Mouse (Mus musculus): ENCODE data around the gene Fam219b.

Gene Fam219b

DNA sequence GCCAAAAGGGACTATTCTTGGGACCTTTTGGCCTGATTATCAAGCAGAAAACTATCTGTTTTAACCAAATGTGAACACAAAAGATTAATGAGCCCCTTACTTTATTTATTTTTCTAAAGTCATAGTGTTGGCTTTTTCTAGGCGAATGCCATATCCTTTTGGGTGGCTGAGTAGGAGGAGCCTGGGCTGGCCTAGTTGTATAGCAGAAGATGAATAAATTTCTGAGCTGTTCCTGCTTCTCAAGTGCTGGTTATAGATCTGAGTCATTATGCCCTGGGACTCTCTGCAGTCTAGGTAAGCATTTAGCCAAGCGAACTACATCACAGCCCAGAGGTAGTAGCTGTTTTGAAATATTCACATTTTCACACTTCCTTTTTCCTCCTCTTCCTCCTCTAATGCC lies 11.8 kb upstream of the Fam219b start:
- DNase-seq = no peak

DNA sequence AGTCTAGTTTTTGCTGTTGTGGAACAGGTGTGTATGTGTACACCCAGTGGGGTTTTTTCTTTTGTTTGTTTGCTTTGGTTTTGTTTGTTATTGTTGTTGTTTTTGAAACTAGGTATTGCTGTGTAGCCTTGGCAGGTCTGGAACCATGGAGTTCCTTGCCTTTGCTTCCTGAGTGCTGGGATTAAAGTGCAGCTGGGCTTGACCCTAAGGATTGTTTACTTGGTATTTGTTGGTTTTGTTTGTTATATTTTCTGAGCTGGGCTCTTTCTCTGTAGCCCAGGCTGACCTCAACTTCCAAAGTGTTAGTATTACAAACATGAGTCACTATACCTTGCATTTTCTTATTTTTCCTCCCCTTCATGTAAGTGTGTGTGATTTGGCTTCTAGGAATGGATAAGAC lies 10.9 kb upstream of the Fam219b start:
- no peak for DNase-seq

DNA sequence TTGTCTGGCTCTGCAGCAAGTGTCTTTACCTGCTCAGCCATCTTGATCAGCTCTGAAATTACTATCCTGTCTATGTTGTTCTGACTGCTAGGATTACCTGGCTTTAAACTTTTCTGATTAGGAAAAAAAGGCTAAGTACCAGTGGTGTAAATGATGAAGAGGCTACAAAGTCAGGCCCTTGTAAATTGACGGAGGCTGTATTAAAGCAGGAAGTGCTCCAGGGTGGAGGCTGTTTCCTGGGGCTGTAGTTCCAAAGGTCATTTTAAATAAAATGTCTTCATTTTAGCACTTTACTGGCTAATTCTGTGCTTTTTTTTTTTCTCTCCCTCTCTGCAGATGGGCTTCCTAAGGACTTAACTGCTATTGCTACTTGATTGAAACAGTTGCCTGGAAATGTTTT lies 5.4 kb upstream of the Fam219b start:
- DNase-seq = no peak

DNA sequence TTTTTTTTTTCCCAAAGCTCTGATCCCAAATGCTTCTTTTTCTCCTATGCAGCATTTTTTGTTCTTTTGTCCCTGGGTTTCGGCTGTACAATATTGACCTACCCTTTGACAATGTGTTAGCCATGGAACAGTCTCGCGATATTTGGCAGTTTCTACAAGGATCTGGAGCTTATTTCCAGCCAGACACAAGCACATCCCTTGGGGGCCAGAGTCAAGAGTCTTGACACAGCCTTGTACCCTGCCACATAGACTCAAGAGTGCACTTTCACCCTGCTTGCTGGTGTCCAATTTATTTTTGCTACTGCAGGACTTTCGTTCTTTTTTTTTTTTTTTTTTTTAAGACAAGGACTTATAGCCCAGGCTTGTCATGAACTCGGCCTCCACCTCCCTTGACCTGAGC lies 966 bp upstream of the Fam219b start:
- DNase-seq = no peak

DNA sequence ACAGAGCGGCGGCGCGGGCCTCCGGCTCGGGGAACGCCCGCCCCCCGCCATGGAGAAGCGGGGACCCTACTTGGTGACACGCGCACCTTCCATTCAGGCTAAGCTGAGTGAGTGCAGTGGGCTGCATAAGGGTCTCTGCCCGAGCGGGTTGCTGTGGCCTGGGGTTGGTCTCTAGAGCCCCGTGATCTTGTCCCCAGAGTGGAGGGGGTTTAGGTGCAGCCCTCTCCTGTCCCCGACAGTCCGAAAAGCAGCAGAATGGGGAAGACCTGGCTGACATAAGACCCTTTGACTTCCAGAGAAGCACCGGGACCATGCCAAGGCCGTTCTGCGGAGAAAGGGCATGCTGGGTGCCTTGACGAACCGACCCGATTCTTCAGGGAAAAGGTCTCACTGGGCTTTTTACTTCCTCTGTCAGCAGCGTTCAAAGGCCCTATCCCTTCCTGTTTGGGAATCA lies 427 bp downstream of the Fam219b start:
- no peak for DNase-seq

DNA sequence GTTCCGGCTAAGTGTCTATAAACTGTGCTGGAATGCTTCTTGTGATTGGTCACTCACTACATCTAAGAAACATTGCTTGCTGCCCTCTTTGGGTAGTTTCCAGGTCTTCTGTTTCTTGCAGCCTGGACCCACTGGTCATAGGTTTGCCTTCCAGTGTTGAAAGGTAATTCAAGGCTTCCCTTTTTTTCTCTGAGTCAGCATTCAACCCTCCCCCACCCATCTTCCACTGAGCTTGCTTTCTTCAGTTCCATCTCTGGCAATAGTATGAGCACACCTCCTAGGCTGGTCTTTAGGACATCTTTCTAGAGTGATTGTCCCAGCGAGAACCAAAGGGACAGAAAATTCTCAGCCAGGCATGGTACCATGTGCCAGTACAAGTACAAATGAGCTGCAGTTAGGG lies 2.2 kb downstream of the Fam219b start:
- DNase-seq = no peak

DNA sequence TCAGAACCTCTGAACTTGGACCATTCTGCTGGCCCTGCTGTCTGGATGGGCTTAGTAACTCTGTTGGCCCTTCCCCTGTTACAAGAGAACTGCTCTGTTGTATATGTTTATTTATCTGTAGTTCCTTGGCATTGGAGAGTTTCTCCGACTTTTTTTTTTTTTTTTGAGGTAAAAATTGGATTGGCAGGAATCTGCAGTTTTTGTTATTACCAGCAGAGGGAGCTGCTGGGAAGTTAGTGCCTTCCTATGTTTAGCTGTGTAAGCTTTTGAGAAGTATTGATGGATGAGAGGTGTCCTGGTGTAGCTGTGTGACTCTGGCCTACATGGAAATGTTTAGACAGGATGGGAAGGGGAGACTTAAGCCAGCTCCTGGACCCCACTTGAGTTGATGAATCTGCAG lies 4.0 kb downstream of the Fam219b start:
- DNase-seq = no peak

DNA sequence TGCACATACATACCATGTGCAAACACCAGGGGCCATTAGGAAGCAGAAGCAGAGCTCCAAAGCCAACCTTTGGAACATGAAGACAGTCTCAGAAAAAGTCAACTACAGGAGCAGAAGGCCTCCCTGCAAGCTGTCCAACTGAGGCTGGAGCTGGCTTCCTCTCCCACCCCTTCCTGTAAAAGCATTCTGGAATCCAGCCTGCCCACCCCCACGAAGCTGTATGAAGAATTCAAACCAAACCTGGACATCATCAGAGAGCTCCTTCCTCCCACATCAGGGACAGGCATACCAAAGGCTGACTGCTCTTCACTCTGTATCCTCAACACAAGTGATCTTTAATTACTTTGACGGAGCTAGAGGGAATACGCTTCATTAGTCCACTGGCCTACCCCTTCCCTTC lies 6.6 kb downstream of the Fam219b start:
- DNase-seq = no peak

DNA sequence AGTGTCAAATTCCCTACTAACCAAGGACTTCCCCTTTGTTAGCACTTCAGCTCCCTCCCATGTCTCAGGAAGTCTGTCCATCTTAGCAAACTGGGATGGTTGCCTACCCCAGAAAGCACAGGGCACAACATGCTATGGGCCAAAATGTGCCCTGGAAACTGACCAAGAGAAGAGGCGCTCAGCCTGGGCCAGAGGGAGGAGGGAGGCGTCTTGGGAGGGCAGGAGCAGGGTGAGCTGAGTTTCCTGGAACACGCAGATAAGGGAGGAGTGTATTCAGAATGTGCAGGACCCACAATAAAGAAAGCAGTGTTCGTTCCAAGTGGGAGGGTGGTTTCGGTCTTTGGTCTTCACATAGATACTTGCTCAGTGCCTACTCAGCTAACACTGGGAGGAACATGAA lies 10.0 kb downstream of the Fam219b start:
- no peak for DNase-seq

DNA sequence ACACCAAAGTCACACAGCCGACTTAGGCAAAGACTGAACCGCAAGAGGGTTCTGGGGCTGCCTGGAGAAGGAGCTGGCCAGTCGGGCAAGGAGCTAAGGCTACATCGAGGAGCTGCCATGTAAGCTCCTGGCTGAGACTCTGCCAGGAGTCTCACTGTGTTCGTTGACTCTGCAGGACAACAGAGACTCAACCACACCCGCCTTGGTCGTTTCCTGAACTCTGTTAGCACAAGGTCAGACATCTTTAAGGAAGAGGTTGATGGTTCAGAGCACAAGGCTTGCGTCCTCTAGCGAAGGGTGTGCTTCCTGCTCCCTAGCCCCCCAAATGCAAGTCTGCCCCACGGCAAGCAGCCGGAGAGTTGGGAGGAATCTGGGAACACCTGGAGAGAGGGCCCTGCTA lies 10.5 kb downstream of the Fam219b start:
- DNase-seq = no peak

DNA sequence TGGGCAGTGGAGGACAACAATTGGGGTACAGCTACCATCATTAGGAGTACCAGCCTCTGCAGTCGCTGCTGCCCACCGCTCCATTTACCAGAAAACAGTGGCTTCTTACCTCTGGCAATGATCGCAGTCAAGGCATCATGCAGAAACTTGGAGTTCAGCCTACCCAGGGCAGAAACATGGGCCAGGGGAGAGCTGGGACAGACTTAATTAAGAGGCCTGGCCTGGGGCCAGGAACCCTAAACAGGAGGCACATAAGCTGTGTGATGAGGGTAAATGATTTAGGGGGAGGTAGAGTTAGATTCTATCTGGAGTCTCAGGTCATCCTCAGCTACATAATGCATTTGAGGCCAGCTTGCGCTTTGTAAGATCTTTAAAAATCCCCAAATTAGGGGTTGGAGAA lies 11.9 kb downstream of the Fam219b start:
- DNase-seq = no peak

DNA sequence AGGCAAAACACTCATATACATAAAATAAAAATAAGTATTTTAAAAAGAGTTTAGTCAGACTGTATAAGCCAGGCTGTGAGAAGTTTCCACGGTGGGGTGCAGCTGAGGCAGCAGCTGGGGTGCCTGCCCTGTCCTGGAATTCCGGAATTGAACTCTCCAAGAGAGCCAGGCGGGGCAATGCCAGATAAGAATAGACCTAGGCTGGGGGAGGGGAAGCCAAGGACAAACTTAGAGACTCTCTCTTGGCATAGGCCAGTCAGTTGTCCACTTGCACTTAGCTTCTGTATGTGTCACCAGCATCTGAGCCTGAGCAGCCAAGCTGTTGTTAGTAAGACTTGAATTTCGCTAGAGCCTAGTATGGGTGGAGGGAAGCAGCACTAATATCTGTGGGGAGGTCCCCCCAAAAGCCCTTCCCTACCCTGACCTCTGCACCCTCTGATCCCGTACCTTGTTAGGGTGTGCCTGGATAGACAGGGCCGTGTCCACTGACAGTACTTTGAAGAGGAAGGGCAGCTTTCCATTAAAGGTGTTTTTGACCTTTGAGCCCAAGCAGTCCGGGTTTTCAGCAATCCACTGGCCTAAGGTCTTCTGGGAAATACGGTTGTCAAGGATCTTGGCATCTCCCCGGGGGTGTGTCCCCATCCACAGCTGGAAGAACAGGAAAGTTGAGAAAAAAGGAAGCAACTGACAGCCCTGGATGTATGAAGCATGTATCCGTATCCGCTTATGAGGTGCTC lies 13.0 kb downstream of the Fam219b start:
- no peak for DNase-seq

DNA sequence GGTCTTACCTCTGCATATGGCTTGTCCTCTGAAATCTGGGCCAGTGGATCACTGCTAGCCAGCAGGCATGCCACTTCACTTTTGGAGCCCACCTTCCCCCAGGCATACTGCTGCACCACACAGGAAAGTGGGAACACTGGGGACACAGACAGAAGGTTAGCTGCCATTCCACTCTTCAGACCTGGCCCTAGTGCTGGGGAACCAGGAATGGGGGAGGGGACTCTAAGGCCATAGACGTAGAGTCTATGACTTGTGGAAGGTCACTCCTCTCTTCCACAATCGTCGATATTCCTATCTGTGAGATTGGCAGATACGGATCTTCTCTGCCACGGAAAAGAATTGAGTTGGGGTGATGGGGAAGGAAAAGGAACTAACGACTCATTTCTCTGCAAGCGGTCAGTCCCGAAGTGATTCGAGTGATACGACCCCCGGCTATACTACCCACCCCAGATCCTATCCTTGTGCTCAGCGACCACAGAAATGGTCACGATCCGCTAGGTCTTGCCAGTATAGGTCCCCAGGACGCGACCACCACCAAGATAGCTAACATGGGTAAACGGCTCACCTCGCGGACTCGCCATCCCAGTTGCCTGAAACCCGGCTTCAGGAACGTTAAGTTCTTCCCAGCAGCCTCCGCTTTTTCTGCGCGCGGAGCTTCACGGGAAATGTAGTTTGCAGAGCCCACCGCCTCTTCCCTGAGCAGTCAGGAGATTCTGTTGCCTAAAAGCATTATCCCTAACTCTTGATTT lies 15.0 kb downstream of the Fam219b start, which contains the start of gene Mpi:
TSS of gene Mpi (minus strand) at position 625 of the 749 bp plus-strand sequence.
- peak; percentile 59 for DNase-seq

DNA sequence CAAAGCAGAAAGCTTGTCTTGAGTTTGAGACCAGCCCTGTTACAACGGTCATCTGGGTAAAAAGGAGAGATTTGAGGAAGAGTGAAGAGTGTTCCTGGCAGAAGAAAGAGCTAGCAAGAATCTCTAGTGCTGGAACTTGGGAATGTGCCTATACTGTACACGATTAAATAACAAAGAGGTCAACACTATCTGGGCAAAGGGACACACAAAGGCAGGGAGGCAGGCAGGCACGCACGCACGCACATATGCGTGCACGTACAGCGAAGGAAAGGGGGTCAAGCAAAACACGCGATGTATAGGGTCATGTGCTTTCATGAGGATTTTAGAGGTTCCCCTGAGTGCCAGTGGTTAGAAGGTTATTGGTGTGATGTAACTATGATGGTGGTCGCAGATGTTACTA lies 15.8 kb downstream of the Fam219b start:
- no peak for DNase-seq

DNA sequence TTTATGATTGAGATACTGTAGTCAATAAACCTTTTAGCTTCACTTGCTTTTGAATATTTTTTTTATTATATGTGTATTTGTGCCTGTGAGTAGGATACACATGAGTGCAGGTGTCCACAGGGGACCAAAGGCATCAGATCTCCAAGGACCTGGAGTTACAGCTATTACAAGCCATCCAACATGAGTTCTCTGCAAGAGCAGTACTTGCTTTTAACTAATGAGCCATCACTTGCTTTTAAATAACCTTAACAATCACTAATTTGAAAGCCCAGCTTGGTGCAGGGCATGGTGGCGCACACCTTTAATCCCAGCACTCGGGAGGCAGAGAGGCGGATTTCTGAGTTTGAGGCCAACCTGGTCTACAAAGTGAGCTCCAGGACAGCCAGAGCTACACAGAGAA lies 17.4 kb downstream of the Fam219b start:
- DNase-seq = no peak

DNA sequence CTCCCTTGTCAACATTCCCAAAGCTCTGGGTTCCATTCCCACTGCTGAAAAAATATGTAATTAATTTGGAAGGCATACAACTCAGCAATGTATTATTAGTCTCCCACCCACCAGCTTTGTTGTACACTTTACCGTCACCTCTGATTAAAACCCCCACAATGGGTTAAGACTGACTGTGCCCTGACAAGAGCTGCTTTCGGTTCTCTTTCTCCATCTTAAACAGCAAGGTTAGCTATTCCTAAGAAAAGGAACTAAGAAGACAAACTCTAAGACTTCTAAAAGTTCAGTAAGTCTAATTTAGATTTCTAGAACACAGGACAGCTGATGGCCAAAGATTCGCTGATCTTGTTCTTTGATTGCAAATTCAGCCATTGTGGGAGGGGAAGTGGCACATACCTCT lies 19.9 kb downstream of the Fam219b start:
- DNase-seq = no peak

DNA sequence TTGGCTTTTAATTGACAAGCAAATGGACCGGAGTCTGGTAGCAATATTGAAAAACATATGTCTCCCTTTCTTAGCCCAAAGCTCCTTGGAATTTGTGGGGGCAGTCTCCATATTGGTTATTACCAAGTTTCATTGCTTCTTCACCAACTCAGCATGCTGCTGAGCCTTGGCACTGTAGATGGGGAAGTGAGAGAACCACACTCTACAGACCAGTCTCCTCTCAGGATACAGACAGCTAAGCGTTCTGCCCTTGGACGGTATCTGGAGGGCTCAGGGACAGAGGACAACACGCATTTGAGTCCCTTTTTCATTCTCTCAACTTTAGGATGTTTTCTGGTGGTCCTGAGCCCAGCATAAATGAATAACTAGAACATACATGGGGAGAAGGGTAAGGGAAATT lies 21.3 kb downstream of the Fam219b start:
- no peak for DNase-seq

DNA sequence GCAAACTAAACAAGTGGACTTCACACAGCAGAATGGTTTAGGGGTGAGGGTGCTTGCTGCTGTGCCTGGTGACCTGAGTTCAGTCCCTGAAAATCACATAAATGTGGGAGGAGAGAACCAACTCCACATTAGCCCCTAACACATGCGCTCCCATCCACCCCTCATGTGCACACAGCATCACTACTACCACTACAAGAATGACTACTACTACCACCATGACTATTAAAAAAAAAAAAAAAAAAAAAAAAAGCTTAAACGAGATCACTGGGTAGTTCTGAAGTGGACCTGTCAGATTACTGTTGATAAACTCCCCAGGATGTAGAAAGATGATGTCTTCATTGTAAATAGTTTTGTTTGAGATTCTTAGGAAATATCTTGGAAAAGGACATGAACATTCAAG lies 22.2 kb downstream of the Fam219b start:
- DNase-seq = no peak

DNA sequence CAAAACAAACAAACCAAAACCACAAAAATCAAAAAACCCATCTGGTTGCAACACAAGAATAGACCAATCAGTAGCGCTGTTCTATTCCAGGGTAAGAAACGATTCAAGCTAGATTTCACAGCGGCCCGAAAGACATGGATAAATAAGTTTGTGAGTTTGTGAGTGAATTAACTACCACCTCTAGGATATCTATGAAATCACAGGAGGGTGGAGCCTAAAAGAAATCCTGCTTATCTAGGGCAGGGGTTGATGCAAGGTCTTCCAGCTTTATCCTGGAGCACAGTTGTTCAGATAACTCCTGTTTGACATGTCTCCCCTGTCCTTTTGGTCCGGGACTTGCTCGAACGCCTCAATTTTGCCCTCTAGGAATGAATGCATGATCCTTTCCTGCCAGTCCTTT lies 22.9 kb downstream of the Fam219b start:
- DNase-seq = no peak

DNA sequence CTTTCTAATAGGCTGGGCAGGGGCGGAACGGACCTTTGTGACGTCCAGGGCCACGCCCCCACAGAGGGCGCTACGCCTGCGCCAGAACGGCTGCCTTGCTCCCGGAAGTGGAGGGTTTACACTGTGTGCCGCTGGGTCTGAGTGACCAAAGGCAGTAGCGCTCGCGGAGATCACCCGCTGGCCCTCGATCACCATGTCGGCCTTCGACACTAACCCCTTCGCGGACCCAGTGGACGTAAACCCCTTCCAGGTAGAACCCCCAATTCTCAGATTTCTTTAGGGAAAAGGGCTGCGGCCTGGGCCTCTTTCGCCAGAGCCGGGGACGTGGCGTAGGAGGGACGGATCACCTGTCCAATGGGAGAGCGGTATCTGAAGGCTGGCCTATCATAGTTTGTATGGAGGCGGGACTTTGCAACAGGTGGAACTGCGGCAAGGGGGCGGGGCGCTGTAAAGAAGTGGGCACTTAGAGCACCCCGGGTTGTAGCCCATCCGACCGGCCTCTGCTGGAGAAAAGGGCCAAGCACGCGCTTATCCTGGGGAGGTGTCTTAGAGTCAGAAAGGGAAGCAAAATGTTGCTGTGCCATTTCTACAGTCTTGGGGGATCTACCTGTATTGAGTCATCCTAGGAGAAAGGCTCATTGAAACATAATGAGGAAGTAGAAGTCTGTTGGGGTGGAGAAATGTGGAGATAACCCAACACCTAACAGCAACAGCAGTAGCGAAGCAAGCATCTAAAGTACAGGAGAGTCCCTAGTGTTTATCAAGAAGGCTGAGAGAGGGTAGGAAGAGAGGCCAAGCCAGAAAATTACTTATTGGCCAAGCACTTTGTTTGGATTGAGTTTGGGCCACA lies 23.8 kb downstream of the Fam219b start, which contains the start of gene Scamp2:
TSS of gene Scamp2 (plus strand) at position 83 of the 850 bp plus-strand sequence.
- peak; percentile 93 for DNase-seq

DNA sequence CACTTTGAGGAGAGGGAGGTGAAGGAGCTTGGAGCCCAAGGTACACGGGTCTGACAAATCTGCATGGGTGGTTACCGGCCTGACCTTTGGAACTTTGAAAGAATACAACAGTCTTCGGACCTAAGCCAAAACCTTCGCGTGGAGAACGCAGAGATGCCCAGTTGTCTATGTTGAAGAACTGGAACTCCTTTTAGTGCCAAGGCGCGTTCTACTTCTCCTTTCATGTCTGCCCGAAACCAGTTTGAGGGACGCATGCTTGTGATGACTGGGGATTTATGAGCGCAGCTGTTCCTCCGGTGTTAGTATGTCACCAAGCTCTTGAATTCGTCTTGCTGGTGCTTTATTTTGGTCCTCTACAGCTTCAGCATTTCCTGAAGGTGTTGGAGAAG lies 24.4 kb downstream of the Fam219b start:
- no peak for DNase-seq

DNA sequence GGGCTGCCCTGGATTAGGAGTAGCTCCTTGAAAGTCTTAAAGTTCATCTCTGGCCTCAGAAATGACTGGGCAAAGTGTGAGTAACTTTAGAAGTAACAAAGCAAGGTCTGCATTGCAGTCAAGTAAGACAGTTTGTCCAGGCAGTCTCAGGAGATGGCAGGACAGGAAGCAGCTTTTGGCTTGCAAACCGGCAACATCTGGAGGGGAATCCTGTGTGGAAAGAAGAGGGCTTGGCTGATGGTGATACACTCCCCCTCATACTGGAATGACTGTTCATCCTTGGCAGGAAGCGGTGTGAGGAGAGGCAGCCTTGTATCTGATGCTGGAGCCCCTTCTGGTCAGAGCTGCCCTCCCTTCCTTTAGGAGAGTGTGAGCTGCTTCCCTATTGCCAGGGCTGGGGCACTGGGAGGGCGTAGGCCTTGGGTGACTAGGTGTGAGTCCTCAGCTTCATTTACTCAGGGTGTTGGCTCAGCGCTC lies 25.6 kb downstream of the Fam219b start:
- no peak for DNase-seq

DNA sequence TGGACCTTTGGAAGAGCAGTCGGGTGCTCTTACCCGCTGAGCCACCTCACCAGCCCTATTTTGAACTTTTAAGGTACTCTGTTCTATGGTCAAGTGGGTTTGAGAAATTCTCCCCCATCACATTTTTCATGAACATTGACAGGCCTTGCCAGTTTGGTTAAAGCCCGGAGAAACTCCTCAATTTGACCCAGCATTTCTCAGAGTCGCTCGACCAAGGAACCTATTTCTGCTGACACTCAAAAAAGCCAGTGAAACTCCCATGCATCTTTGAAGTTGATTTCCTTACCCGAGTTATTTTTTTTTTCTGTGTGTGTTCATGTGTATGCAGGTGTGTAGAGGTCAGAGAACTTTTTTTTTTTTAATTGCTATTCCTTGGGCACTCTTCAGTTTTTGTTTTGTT lies 27.3 kb downstream of the Fam219b start:
- DNase-seq = no peak

Measured in cerebellum, adult 11 months (tissue).